Mouse (Mus musculus) myocyte (in vitro differentiated cells): ENCODE measurements around the gene Sergef. TPM values are rescaled to one million over a fixed set of nuclear protein-coding genes. Genes with fewer than 3 reads are reported as not detected.

ENCODE experiments used
- H3K27me3 ChIP-seq: one replicate; pipeline ENCODE4 v1.6.1; 2011; ENCODE audit not compliant: control insufficient read depth, insufficient read depth, insufficient read length
- H3K36me3 ChIP-seq: one replicate; pipeline ENCODE4 v1.6.1; 2011; ENCODE audit not compliant: control insufficient read depth, insufficient read depth
- H3K4me2 ChIP-seq: one replicate; pipeline ENCODE4 v1.6.1; 2011; ENCODE audit warnings: low read depth, control low read depth
- H3K4me3 ChIP-seq: one replicate; pipeline ENCODE4 v1.5.1; 2011; ENCODE audit warnings: mild to moderate bottlenecking, control low read depth, moderate library complexity
- H3K79me2 ChIP-seq: one replicate; pipeline ENCODE4 v1.6.1; 2011; ENCODE audit not compliant: control insufficient read depth, insufficient read depth
- H3ac ChIP-seq: one replicate; pipeline ENCODE4 v1.6.1; 2011; ENCODE audit not compliant: control insufficient read depth, insufficient read length
- CEBPB ChIP-seq: IDR thresholded peaks from 2 replicates; pipeline ENCODE4 v1.6.1; 2011; ENCODE audit warnings: mild to moderate bottlenecking, moderate library complexity; ENCODE audit not compliant: poor library complexity, insufficient read depth, severe bottlenecking
- E2F4 ChIP-seq: IDR thresholded peaks from one replicate; pipeline ENCODE4 v1.6.1; 2011; ENCODE audit warnings: mild to moderate bottlenecking, control low read depth, moderate library complexity; ENCODE audit not compliant: insufficient read depth
- MAX ChIP-seq: IDR thresholded peaks from one replicate; pipeline ENCODE4 v1.6.1; 2011; ENCODE audit warnings: low read depth, mild to moderate bottlenecking, control low read depth
- MYOD1 ChIP-seq, 3 experiments: IDR thresholded peaks; one replicate each; pipeline ENCODE4 v1.6.1; 2011; ENCODE audit warnings: control low read depth in 2 of 3, low read depth in 2 of 3, mild to moderate bottlenecking in 2 of 3, moderate library complexity in 1 of 3; ENCODE audit not compliant: insufficient read length in 2 of 3, control insufficient read depth in 1 of 3
- MYOG ChIP-seq, 3 experiments: IDR thresholded peaks; one replicate each; pipeline ENCODE4 v1.6.1; 2011; ENCODE audit warnings: control low read depth in 2 of 3, low read depth in 2 of 3, mild to moderate bottlenecking in 2 of 3; ENCODE audit not compliant: insufficient read length in 2 of 3, control insufficient read depth in 1 of 3, insufficient read depth in 1 of 3
- POLR2A ChIP-seq: IDR thresholded peaks from one replicate; pipeline ENCODE4 v1.6.1; 2011; ENCODE audit warnings: low read depth, mild to moderate bottlenecking, control low read depth, moderate library complexity; ENCODE audit not compliant: insufficient read length
- POLR2AphosphoS2 ChIP-seq: IDR thresholded peaks from one replicate; pipeline ENCODE4 v1.6.1; 2011; ENCODE audit warnings: low read depth, control low read depth; ENCODE audit not compliant: insufficient read length
- REST ChIP-seq: IDR thresholded peaks from one replicate; pipeline ENCODE4 v1.6.1; 2011; ENCODE audit warnings: mild to moderate bottlenecking, control low read depth, moderate library complexity; ENCODE audit not compliant: insufficient read depth, insufficient read length
- SRF ChIP-seq: IDR thresholded peaks from one replicate; pipeline ENCODE4 v1.6.1; 2011; ENCODE audit warnings: low read depth; ENCODE audit not compliant: control insufficient read depth, insufficient read length
- TCF12 ChIP-seq: IDR thresholded peaks from one replicate; pipeline ENCODE4 v1.6.1; 2011; ENCODE audit warnings: mild to moderate bottlenecking, control low read depth; ENCODE audit not compliant: poor library complexity, insufficient read depth, severe bottlenecking
- TCF3 ChIP-seq: IDR thresholded peaks from one replicate; pipeline ENCODE4 v1.6.1; 2011; ENCODE audit warnings: low read depth, control low read depth; ENCODE audit not compliant: insufficient read length
- USF1 ChIP-seq: IDR thresholded peaks from one replicate; pipeline ENCODE4 v1.6.1; 2011; ENCODE audit warnings: low read depth, mild to moderate bottlenecking, control low read depth, moderate library complexity
- polyA plus RNA-seq: library from polyadenylated mRNA; unstranded; fragments of >200 nt; fragmentation: generic; extraction: Trizol; gene quantifications from one replicate; pipeline ENCODE4 v1.2.1, GENCODE M21; 2012; ENCODE audit warnings: missing spikeins

Gene Sergef
- polyA plus RNA-seq, 1 experiment = 13.9 TPM

- TF ChIP-seq CEBPB (no peak), TCF3 (no peak), REST (no peak), MAX (no peak), E2F4 (no peak), USF1 (no peak)
- H3K4me3 ChIP-seq = no peak overlapping the region
- H3K4me2 ChIP-seq = no peak overlapping the region
- no peaks in the 10 kb centered on the region for H3K36me3 ChIP-seq
- no peaks in the 10 kb centered on the region for H3K79me2 ChIP-seq
- H3K27me3 ChIP-seq = peaks cover 12% of the 10 kb centered on the region
- H3ac ChIP-seq = no peak overlapping the region
These were observed 3.6 kb upstream of the Sergef start for GRCm38 (mm10) chr7:46643172-46643571.

GRCm38 (mm10) chr7:46640062-46640461 lies 455 bp upstream of the Sergef start:
- peak overlapping the region; percentile 22 for H3ac ChIP-seq
- no peaks in the 10 kb centered on the region for H3K36me3 ChIP-seq
- H3K79me2 ChIP-seq = no peaks in the 10 kb centered on the region
- peaks cover 5% of the 10 kb centered on the region for H3K27me3 ChIP-seq
- peak overlapping the region; percentile 90 for H3K4me2 ChIP-seq
- TF ChIP-seq POLR2AphosphoS2 (no peak), TCF12 (no peak), USF1 (no peak), POLR2A (no peak), SRF (no peak), MYOD1 (IDR thresholded peaks at IDR 0.05; ENCODE audit: control insufficient read depth in 1 of 3, insufficient read length in 2 of 3, low read depth in 2 of 3) (no peak)
- H3K4me3 ChIP-seq = peak overlapping the region; percentile 41

- no peaks in the 10 kb centered on the region for H3K79me2 ChIP-seq
- peak overlapping the region; percentile 41 for H3K4me3 ChIP-seq
- peak overlapping the region; percentile 22 for H3ac ChIP-seq
- H3K27me3 ChIP-seq = peaks cover 5% of the 10 kb centered on the region
- peak overlapping the region; percentile 72 for H3K4me2 ChIP-seq
- TF ChIP-seq POLR2A (no peak), REST (no peak), MYOG (IDR thresholded peaks at IDR 0.05; ENCODE audit: control insufficient read depth in 1 of 3, insufficient read depth in 1 of 3, insufficient read length in 2 of 3, low read depth in 2 of 3) (no peak), E2F4 (no peak), MYOD1 (IDR thresholded peaks at IDR 0.05; ENCODE audit: control insufficient read depth in 1 of 3, insufficient read length in 2 of 3, low read depth in 2 of 3) (no peak), TCF12 (no peak), CEBPB (no peak), USF1 (no peak)
- no peaks in the 10 kb centered on the region for H3K36me3 ChIP-seq
These were observed 517 bp downstream of the Sergef start for GRCm38 (mm10) chr7:46638889-46639691.

GRCm38 (mm10) chr7:46628375-46628975 lies 11.1 kb downstream of the Sergef start:
- H3K4me3 ChIP-seq = no peak overlapping the region
- H3K4me2 ChIP-seq = peak overlapping the region; percentile 33
- no peak overlapping the region for H3ac ChIP-seq
- no peaks in the 10 kb centered on the region for H3K27me3 ChIP-seq
- no peaks in the 10 kb centered on the region for H3K79me2 ChIP-seq
- no peaks in the 10 kb centered on the region for H3K36me3 ChIP-seq
- TF ChIP-seq E2F4 (no peak), REST (no peak), MYOD1 (IDR thresholded peaks at IDR 0.05; ENCODE audit: control insufficient read depth in 1 of 3, insufficient read length in 2 of 3, low read depth in 2 of 3) (no peak), POLR2A (no peak), TCF3 (no peak), MAX (no peak), SRF (no peak), MYOG (IDR thresholded peaks at IDR 0.05; ENCODE audit: control insufficient read depth in 1 of 3, insufficient read depth in 1 of 3, insufficient read length in 2 of 3, low read depth in 2 of 3) (no peak)

- H3ac ChIP-seq = no peak overlapping the region
- H3K27me3 ChIP-seq = no peaks in the 10 kb centered on the region
- H3K36me3 ChIP-seq = no peaks in the 10 kb centered on the region
- H3K79me2 ChIP-seq = no peaks in the 10 kb centered on the region
- no peak overlapping the region for H3K4me2 ChIP-seq
- H3K4me3 ChIP-seq = no peak overlapping the region
- TF ChIP-seq CEBPB = no peak
- no peak for TF ChIP-seq POLR2A
- TF ChIP-seq TCF3 = no peak
- no peak for TF ChIP-seq E2F4
- no peak for TF ChIP-seq REST
These were observed 15.6 kb downstream of the Sergef start for GRCm38 (mm10) chr7:46623979-46624378.
